Mouse (Mus musculus): ENCODE data around the gene Plxna4.

- no peak for TF ChIP-seq POLR2A (IDR thresholded peaks at IDR 0.05; ENCODE audit: low read depth, low read length)
- no peak for TF ChIP-seq HCFC1 (IDR thresholded peaks at IDR 0.05; ENCODE audit: low read depth, low read length)
- no peak for TF ChIP-seq CTCF (conservative IDR thresholded peaks at IDR 0.05 in 1 of 2, IDR thresholded peaks at IDR 0.05 in 1 of 2; ENCODE audit: low read depth in 2 of 2, low read length in 2 of 2)
- TF ChIP-seq SMC3 (IDR thresholded peaks at IDR 0.05; ENCODE audit: low read depth, low read length), result no peak
- no peak for TF ChIP-seq TBP (conservative IDR thresholded peaks at IDR 0.05; ENCODE audit: low read depth, low read length)
- no peak for TF ChIP-seq BHLHE40 (IDR thresholded peaks at IDR 0.05; ENCODE audit: low read depth, low read length)
- TF ChIP-seq EP300 (IDR thresholded peaks at IDR 0.05; ENCODE audit: low read length), result no peak
- no peak for TF ChIP-seq JUN (IDR thresholded peaks at IDR 0.05; ENCODE audit: insufficient read depth, low read depth, low read length)
- no peak for TF ChIP-seq MEF2A (IDR thresholded peaks at IDR 0.05; ENCODE audit: borderline replicate concordance, low read depth, low read length)
- no peak for TF ChIP-seq NRF1 (IDR thresholded peaks at IDR 0.05; ENCODE audit: low read depth, low read length)
- TF ChIP-seq GABPA (IDR thresholded peaks at IDR 0.05; ENCODE audit: insufficient replicate concordance, low read depth, low read length), result no peak
- no peak for TF ChIP-seq MYC (IDR thresholded peaks at IDR 0.05; ENCODE audit: low read depth, low read length)
Observed at GRCm38 (mm10) chr6:32231383-32231782, 356.6 kb downstream of the Plxna4 start.
